Mouse (Mus musculus) cerebellum, adult 9-11 months (tissue): Measurements from ENCODE around the gene Narfl.

Experiments used
- DNase-seq: peaks from one replicate; pipeline ENCODE4 v3.0.0; 2022

The Narfl gene

GRCm38 (mm10) chr17:25765886-25766285, 7.7 kb upstream of the Narfl start:
- no peak for DNase-seq

DNA sequence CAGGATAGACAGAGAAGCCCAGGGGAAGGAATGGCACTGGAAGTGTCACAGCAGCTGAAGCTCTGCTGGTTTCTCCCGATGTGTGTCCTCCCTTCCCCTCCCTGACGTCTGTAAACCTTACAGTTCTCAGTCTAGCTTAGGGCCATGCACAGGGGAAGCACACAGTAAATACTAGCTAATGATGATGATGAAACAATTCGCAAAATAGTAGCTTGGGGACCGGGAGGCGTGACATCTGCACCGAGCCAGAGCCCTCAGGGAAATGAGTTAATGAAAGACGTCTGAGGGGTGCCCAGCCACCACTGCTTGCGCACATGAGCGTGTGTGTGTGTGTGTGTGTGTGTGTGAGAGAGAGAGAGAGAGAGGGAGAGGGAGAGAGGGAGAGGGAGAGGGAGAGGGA, 4.2 kb upstream of the Narfl start:
- DNase-seq = no peak

GRCm38 (mm10) chr17:25775318-25776062, 1.9 kb downstream of the Narfl start:
- DNase-seq = peak; percentile 31

- DNase-seq = no peak
These were observed 4.4 kb downstream of the Narfl start for GRCm38 (mm10) chr17:25777948-25778347.

DNA sequence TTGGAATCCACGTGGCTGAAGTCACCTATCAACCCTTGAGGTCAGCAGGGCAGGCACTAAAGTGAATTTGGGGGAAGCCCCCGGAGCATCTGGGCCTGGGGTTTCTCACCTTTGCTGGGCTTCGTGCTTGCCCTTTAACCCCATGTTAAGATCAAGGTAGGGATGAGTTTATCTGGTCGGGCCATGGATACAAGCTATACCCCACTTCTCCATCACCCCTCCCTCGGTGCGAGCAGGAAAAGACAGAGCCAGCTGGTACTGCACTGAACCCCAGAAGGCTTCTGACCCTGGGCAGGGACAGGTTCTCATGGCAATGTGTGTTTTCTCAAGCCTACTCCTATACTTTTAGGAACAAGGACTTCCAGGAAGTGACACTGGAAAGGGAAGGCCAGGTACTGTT, 7.8 kb downstream of the Narfl start:
- no peak for DNase-seq

- DNase-seq = peak; percentile 73
These were observed 9.5 kb downstream of the Narfl start for GRCm38 (mm10) chr17:25783086-25783485.

GRCm38 (mm10) chr17:25783861-25784574, 10.4 kb downstream of the Narfl start:
- DNase-seq = peak; percentile 54

DNA sequence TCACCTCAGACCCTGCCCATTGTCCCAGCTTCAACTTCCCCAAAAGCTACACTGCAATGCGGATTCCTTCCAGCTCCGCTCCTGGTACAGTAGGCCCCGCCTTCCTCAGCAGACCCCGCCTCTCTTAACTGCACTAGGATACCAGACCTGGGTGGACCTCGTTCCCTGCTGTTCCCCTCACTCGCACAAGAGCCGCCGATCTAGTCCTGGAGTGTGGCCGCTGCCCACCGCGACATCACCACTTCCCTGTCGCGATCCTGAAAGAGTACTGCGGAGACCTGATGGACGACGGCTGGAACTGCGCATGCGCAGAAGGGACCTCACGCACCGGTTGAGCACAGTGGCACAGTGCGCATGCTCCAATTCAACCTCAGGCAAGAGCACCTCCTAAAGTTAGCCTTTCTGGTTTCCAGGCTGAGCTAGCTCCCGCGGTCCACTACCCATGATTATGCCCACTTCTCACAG, 11.7 kb downstream of the Narfl start, which contains the start of gene Haghl:
TSS of gene Haghl (minus strand) at position 393 of the 465 bp plus-strand sequence.
- peak; percentile 97 for DNase-seq

- no peak for DNase-seq
These were observed 12.7 kb downstream of the Narfl start, which contains the start of gene Ccdc78 for GRCm38 (mm10) chr17:25786280-25786679. Gene Ccdc78, plus strand, starts transcription at chr17:25786580.

DNA sequence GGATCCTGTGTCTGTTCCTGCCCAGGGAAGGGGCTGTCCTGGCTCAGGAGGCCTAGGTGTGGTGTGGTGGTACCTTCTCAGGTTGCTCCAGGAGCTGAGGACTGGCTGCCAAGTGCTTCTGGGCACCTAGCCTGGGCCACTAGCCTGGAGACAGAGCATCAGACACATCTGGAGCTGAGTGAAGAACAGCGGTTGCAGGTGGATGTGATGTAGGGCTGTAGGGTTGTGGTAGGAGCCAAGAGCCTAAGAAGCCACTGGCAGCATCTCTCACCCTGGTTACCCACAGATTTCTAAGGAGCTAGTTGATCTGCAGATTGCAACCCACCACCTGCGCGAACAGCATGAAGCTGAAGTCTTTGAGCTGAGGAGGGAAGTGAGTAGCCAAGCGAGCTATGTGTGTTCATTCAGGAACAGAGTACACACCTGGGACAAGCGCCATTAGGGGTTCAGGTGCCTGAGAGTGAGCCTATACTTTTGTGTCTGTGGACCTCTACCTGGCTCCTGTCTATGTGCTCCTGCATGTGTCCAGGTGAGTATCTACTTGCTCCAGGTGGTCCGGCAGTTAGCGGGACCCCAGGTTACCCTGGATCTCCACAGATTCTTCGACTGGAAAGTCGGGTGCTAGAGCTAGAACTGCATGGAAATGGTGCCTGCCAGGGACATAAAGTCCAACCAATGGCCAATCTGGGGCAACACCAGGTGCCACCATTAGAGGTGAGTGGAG, 13.4 kb downstream of the Narfl start:
- DNase-seq = no peak

- DNase-seq = no peak
These were observed 17.8 kb downstream of the Narfl start for GRCm38 (mm10) chr17:25791320-25791842.

GRCm38 (mm10) chr17:25791843-25792527, 18.4 kb downstream of the Narfl start:
- peak; percentile 85 for DNase-seq

DNA sequence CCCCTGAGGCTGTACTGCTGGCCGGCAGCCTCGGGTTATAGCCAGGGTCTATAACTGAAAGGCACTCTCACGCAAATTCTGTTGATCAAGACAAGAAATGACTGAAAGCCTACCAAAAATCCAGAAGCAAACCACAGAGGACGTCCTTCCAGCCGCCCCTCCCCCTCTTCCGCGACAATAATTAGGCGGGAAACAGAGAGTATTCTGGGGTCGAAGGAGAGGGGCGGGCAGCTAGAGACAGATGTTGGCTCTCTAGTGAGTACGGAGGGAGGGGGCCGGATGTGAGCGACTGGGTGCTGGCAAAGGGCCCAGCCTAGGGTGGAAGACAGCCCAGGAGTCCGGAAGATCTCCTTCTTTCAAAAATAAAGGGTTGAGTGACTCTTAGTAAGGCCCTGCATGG, 19.0 kb downstream of the Narfl start, which contains the start of gene Fam173a:
TSS of gene Fam173a (minus strand) at position 287 of the 400 bp plus-strand sequence.
- DNase-seq = peak; percentile 76

GRCm38 (mm10) chr17:25794197-25794596, 20.6 kb downstream of the Narfl start:
- DNase-seq = no peak

GRCm38 (mm10) chr17:25794998-25795397, 21.4 kb downstream of the Narfl start:
- DNase-seq = no peak

- DNase-seq = peak; percentile 74
These were observed 22.1 kb downstream of the Narfl start, which contains the start of gene AC134908.4 for GRCm38 (mm10) chr17:25795609-25796092. Gene AC134908.4, minus strand, starts transcription at chr17:25795659.

GRCm38 (mm10) chr17:25796211-25796771, 22.7 kb downstream of the Narfl start:
- DNase-seq = no peak

DNA sequence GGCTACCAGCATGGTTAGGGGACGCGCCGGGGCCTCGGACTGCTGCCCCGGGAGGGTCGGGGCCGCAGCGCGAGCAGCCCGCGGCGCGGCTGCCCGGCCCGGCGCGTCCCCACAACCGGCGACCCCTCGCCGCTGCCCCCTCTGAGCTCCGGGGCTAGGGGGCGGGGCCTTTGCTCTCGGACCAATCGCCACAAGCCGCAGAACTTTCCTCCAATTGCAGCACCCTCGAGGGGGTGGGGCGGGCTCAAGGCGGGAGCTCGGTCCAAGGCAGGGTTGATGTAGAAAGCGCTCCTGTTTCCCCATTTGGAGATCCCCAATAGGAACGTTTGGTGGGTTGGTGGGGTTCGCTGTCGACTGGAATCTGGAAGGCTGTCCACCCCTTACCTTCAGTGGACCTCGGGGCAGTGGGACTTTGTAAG, 23.4 kb downstream of the Narfl start, which contains the start of gene Metrn:
TSS of gene Metrn (minus strand) at position 186 of the 419 bp plus-strand sequence.
- DNase-seq = peak; percentile 74

DNA sequence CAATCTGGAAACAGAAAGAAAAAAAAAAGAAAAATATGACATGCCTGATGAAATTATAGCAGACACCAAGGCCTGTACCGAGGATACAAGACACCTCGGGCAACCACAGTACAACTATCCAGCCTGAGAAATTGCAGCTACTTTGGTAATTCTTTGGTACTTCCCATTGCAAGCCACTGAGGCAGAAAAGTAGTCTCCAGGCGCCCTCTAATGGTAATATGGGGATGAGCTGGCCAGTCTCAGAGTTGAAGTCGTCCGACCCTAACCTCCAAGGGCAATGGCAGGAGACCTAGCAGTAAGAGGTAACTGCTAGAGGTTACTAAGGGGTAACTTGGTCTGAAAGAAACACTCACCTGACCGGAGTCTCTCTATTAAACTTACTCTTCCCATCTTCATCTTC, 27.5 kb downstream of the Narfl start:
- DNase-seq = peak; percentile 71

DNA sequence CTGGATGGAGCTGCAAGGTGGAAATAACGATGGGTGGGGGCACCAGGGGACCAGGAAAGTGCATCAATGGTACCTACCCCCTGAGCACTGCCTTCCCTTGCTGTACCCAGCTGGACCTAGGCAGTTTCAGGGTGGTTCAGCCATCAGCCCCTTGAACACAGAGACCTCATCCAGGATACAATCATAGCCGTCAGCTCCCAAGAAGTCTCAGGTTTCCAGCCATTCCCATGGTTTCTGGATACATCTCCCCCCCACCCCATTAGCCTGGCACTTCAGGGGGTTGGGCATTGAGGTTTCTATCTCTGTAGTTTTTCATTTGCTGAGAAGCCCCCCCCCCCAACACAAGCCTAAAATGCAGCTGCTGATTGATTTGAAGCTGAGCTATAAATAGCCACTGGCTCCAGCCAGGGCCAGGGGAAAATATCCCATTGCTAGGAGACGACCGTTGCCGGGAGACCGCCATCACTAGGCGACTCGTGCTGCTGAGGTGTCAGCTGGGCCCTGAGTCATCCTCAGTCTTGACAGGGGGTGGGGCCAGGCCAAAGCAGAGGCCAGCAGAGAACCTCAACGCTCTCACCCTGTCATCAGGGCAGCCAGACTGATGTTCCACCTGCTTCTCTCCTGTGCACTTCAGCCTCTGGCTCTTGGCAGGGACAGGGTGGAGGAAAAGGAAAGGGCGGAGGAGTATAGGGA, 29.4 kb downstream of the Narfl start:
- peak; percentile 58 for DNase-seq

GRCm38 (mm10) chr17:25806507-25806906, 32.9 kb downstream of the Narfl start:
- peak; percentile 43 for DNase-seq
